Mouse (Mus musculus) kidney, postnatal 36 days (tissue): ENCODE results near the gene Lbx2.

Experiments
- DNase-seq, 2 experiments: peaks; one replicate each; pipeline ENCODE4 v3.0.0; 2021 to 2022; ENCODE audit warnings: mixed read lengths in 2 of 2

Lbx2 gene

GRCm38 (mm10) chr6:83136291-83136880 is 50.2 kb downstream of the Lbx2 start:
- peak in 1 of 2 experiments; percentile 33 for DNase-seq

GRCm38 (mm10) chr6:83136881-83137575 is 50.9 kb downstream of the Lbx2 start:
- DNase-seq: peak; percentile 69 to 80

- peak; percentile 92 to 96 for DNase-seq
Observed at GRCm38 (mm10) chr6:83137576-83137950, 51.4 kb downstream of the Lbx2 start.
